9 mouse cellular contexts compared by ENCODE assay signal in genomic region chr2:147085072-147085870, GRCm38 (mm10). TPM values are rescaled to one million over a fixed set of nuclear protein-coding genes. Genes with fewer than 3 reads are reported as not detected.
DNase-seq lines count a peak whose midpoint lies in the region; ATAC-seq lines count a peak whose summit lies in the region.
"Had no signal": no experiment of that assay in that cellular context is flagged by ENCODE, and none has a peak within 500 bp of the region (broad histone marks: within the 10 kb centered on the region; RNA-seq: fewer than 3 reads in every experiment).

TSS of gene Nkx2-4 (minus strand) at chr2:147085445.

- no peaks in the 10 kb centered on the region for H3K36me3 ChIP-seq in heart, embryonic 12.5 days
- no peaks in the 10 kb centered on the region for H3K36me3 ChIP-seq in limb, embryonic 12.5 days
- H3K36me3 ChIP-seq in neural tube, embryonic 13.5 days: no peaks in the 10 kb centered on the region

- ATAC-seq in heart, embryonic 12.5 days (ENCODE audit: insufficient number of reproducible peaks, low FRiP score): peak; percentile 45; the same call in 1 of the 2 replicates
- 0 out of 2 replicates have a peak, but pooled peaks have one; percentile 10 for ATAC-seq in limb, embryonic 12.5 days (ENCODE audit: insufficient number of reproducible peaks, insufficient read depth, low FRiP score, low TSS enrichment, low read depth)
- no peak for ATAC-seq in neural tube, embryonic 13.5 days (ENCODE audit: low read depth)

- 2% methylated on average over 81 of the region's 82 CpGs for WGBS in heart, embryonic 12.5 days
- 1% methylated on average over 69 of the region's 82 CpGs for WGBS in limb, embryonic 12.5 days
- WGBS in neural tube, embryonic 13.5 days: under 1% methylated on average over 67 of the region's 82 CpGs

- H3K27ac ChIP-seq in heart, embryonic 12.5 days (ENCODE audit: poor library complexity, severe bottlenecking): no peak within 1 kb of the TSS
- no peak within 1 kb of the TSS for H3K27ac ChIP-seq in limb, embryonic 12.5 days
- H3K27ac ChIP-seq in neural tube, embryonic 13.5 days (replicated peaks): no peak within 1 kb of the TSS

- peaks cover 49% of the 10 kb centered on the region for H3K27me3 ChIP-seq in heart, embryonic 12.5 days (replicated peaks)
- H3K27me3 ChIP-seq in limb, embryonic 12.5 days: peaks cover 57% of the 10 kb centered on the region
- H3K27me3 ChIP-seq in neural tube, embryonic 13.5 days: peaks cover 86% of the 10 kb centered on the region

- peak within 1 kb of the TSS; percentile 86 for H3K4me2 ChIP-seq in heart, embryonic 12.5 days
- H3K4me2 ChIP-seq in limb, embryonic 12.5 days: peak within 1 kb of the TSS; percentile 52
- H3K4me2 ChIP-seq in neural tube, embryonic 13.5 days: peak within 1 kb of the TSS; percentile 47

- H3K4me3 ChIP-seq in heart, embryonic 12.5 days: peak within 1 kb of the TSS; percentile 53
- peak within 1 kb of the TSS; percentile 35 for H3K4me3 ChIP-seq in limb, embryonic 12.5 days (replicated peaks)
- H3K4me3 ChIP-seq in neural tube, embryonic 13.5 days: peak within 1 kb of the TSS; percentile 26
- H3K4me3 ChIP-seq: erythroblast, embryonic 14.5 days had no signal

- peaks cover 20% of the 10 kb centered on the region for H3K4me1 ChIP-seq in heart, embryonic 12.5 days (replicated peaks)
- H3K4me1 ChIP-seq in limb, embryonic 12.5 days (replicated peaks): 0 out of 2 replicates have a peak, but pooled peaks cover 14% of the 10 kb centered on the region
- H3K4me1 ChIP-seq in neural tube, embryonic 13.5 days (replicated peaks): peaks cover 16% of the 10 kb centered on the region

- peak within 1 kb of the TSS; percentile 17; the same call in 1 of the 2 replicates for H3K9ac ChIP-seq in heart, embryonic 12.5 days
- H3K9ac ChIP-seq in limb, embryonic 12.5 days (replicated peaks): 0 out of 2 replicates have a peak within 1 kb of the TSS, but pooled peaks have one; percentile 31
- H3K9ac ChIP-seq in neural tube, embryonic 13.5 days: no peak within 1 kb of the TSS

- intact Hi-C loops in gastrocnemius, postnatal 14 days (cut with DNase I; ENCODE audit: low total_unique reads): loop anchor here (10.0 kb wide), 1 partner anchor 250 kb away; no protein-coding TSS in a partner anchor

- 0 out of 2 replicates have a peak, but pooled peaks cover 3% of the 10 kb centered on the region for H3K9me3 ChIP-seq in heart, embryonic 12.5 days (replicated peaks)
- no peaks in the 10 kb centered on the region for H3K9me3 ChIP-seq in limb, embryonic 12.5 days
- no peaks in the 10 kb centered on the region for H3K9me3 ChIP-seq in neural tube, embryonic 13.5 days

- peak; percentile 5 for DNase-seq in gastrocnemius, postnatal 14 days
- no peak for DNase-seq in gastrocnemius, adult 8-10 months (ENCODE audit: low spot score in 2 of 2)
- DNase-seq in T-cell, adult 2 months (ENCODE audit: low spot score): peak; percentile 2
- no peak for DNase-seq in left cerebral cortex, adult 8-10 months (ENCODE audit: low spot score in 2 of 2)
- no peak for DNase-seq in spleen, postnatal 36 days (ENCODE audit: low spot score in 2 of 2)

RNA-seq across cellular contexts. Expression of gene Nkx2-4, which starts in this region (rescaled TPM):
- total RNA-seq in gastrocnemius, postnatal 14 days (2021): not detected
- total RNA-seq in gastrocnemius, adult 8-10 months (2022): not detected
- polyA plus RNA-seq in heart, embryonic 12.5 days (2016; fragmentation: Nextera tagmentation; extraction: Ambion mirVana): not detected in 2 replicates
- not detected in 2 replicates for polyA plus RNA-seq in limb, embryonic 12.5 days (2016; fragmentation: Nextera tagmentation; extraction: Ambion mirVana)
- polyA plus RNA-seq in neural tube, embryonic 13.5 days (2015; fragmentation: Nextera tagmentation; extraction: Ambion mirVana): not detected in 2 replicates
- total RNA-seq in left cerebral cortex, adult 8-10 months (2022): not detected
- polyA plus RNA-seq: erythroblast, embryonic 14.5 days had no signal

Comparison
In these comparisons a context has a peak if more than half of its experiments do, and no peak if none do; other contexts are left out.
1. Peak in DNase-seq in gastrocnemius, postnatal 14 days; RNA of the gene not detected or under 1 TPM.
2. Peak in ATAC-seq, H3K4me3 ChIP-seq, H3K9ac ChIP-seq and H3K4me2 ChIP-seq in heart, embryonic 12.5 days; RNA of the gene not detected or under 1 TPM.
3. Peak in ATAC-seq, H3K4me3 ChIP-seq, H3K9ac ChIP-seq and H3K4me2 ChIP-seq in limb, embryonic 12.5 days; RNA of the gene not detected or under 1 TPM.